Mouse (Mus musculus) hindbrain, embryonic 11.5 days (tissue): Measurements from ENCODE around the gene Qsox2. TPM values are rescaled to one million over a fixed set of nuclear protein-coding genes. Genes with fewer than 3 reads are reported as not detected.

Experiments used
- ATAC-seq: fragments of 200-750 bp; cut with Nextera tagmentation; 2 replicates; pipeline ENCODE4 v1.8.0; 2017; ENCODE audit warnings: mild to moderate bottlenecking, moderate TSS enrichment, moderate library complexity; ENCODE audit not compliant: low FRiP score
- DNase-seq: peaks from one replicate; pipeline ENCODE4 v3.0.0-alpha.2; 2015; ENCODE audit warnings: low spot score
- H3K27ac ChIP-seq: fragments of 300-500 bp; sonication (generic); 2 replicates; pipeline ENCODE4 v1.5.1; 2014; ENCODE audit warnings: mild to moderate bottlenecking, low read depth, low read length
- H3K27me3 ChIP-seq: fragments of 300-500 bp; sonication (generic); 2 replicates; pipeline ENCODE4 v1.6.1; 2014; ENCODE audit warnings: mild to moderate bottlenecking, low read length, moderate library complexity, mixed read lengths; ENCODE audit not compliant: control insufficient read depth, insufficient read depth
- H3K36me3 ChIP-seq: fragments of 300-500 bp; sonication (generic); 2 replicates; pipeline ENCODE4 v1.6.1; 2014; ENCODE audit warnings: mild to moderate bottlenecking, low read length, moderate library complexity, mixed read lengths; ENCODE audit not compliant: control insufficient read depth, insufficient read depth
- H3K4me1 ChIP-seq: fragments of 300-500 bp; sonication (generic); replicated peaks from 2 replicates; pipeline ENCODE4 v1.6.1; 2014; ENCODE audit warnings: low read length, mixed read lengths; ENCODE audit not compliant: control insufficient read depth, insufficient read depth
- H3K4me2 ChIP-seq: fragments of 300-500 bp; sonication (generic); replicated peaks from 2 replicates; pipeline ENCODE4 v1.6.1; 2014; ENCODE audit warnings: mild to moderate bottlenecking, low read depth, low read length
- H3K4me3 ChIP-seq: fragments of 300-500 bp; sonication (generic); 2 replicates; pipeline ENCODE4 v1.5.1; 2014; ENCODE audit warnings: low read depth, low read length
- H3K9ac ChIP-seq: fragments of 300-500 bp; sonication (generic); 2 replicates; pipeline ENCODE4 v1.6.1; 2014; ENCODE audit warnings: low read depth, low read length
- H3K9me3 ChIP-seq: fragments of 300-500 bp; sonication (generic); 2 replicates; pipeline ENCODE4 v1.6.1; 2016; ENCODE audit warnings: low read length; ENCODE audit not compliant: control insufficient read depth
- WGBS: fragments of 180-500 bp; shearing (Covaris S2); extraction: QIAGEN DNeasy Blood & Tissue Kit; methylation state at CpG from one replicate; pipeline ENCODE4 v1.1.7; 2014; 5-methylcytosine and 5-hydroxymethylcytosine counted together
- polyA plus RNA-seq: library from polyadenylated mRNA; unstranded; fragments of >200 nt; fragmentation: Nextera tagmentation; extraction: Ambion mirVana; gene quantifications from 2 replicates; pipeline ENCODE4 v1.2.1, GENCODE M21; 2014

The Qsox2 gene
- polyA plus RNA-seq, 1 experiment from 2014 or later: 15.8 TPM

GRCm38 (mm10) chr2:26194552-26195339 lies 42.6 kb downstream of the Qsox2 start:
- Histone ChIP-seq H3K27ac (no peak overlapping the region), H3K36me3 (no peaks in the 10 kb centered on the region), H3K9ac (no peak overlapping the region), H3K9me3 (no peaks in the 10 kb centered on the region), H3K4me2 (no peak overlapping the region), H3K4me3 (no peak overlapping the region), H3K4me1 (0 out of 2 replicates have a peak, but pooled peaks cover 5% of the 10 kb centered on the region), H3K27me3 (peaks cover 45% of the 10 kb centered on the region)
- WGBS: 36% methylated on average over 7 of the region's 7 CpGs
- DNase-seq: no peak
- ATAC-seq: no peak

DNA sequence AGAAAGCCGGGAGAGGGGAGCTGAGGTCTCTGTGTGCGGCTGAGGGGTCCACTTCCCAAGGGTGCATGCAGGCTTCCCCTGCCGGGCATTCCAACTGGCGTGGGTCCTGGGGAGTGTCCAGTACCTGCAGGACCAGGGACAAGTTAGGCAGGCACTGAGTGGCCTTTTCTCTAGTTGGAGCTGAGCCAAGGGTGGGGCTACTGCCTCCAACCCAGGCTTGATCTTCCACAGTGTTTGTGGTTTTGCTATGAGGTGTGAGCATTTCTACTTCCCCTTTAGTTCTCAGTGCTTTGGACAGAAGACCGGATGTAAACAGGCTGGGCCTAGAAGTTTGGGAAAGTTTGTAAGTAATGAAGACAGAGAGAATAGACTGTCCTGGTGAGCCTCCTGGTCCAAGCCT lies 48.8 kb downstream of the Qsox2 start:
- WGBS: 84% methylated on average over 5 of the region's 5 CpGs
- H3K9me3 ChIP-seq: no peaks in the 10 kb centered on the region

DNA sequence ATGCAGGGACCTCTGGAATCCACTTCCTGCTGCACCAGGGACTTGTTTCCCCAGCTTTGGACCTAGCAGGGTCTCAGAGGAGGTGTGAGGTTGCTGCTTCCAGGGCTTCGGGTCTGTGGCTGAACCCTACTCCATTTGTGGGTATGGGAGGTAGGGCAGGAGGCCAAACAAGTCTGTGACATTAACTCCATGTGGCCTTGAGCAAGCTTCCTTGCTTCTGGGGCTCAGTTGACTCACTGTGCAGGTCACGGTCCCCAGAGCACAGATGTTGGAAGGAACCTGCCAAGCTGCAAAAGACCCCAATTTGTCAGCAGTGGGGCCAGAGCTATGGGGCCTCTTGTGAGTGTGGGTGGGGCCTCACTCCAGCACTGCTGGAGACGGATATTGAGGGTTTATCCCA lies 53.0 kb downstream of the Qsox2 start:
- DNase-seq: no peak
- no peak overlapping the region for H3K9ac ChIP-seq
- H3K4me2 ChIP-seq: no peak overlapping the region
- H3K9me3 ChIP-seq: no peaks in the 10 kb centered on the region
- no peak for ATAC-seq
- 0 out of 2 replicates have a peak, but pooled peaks cover 3% of the 10 kb centered on the region for H3K27me3 ChIP-seq
- H3K4me1 ChIP-seq: no peaks in the 10 kb centered on the region
- WGBS: 55% methylated on average over 3 of the region's 3 CpGs
- H3K4me3 ChIP-seq: no peak overlapping the region
- no peaks in the 10 kb centered on the region for H3K36me3 ChIP-seq
- no peak overlapping the region for H3K27ac ChIP-seq

More for the DNA sequence above, 48.8 kb downstream of the Qsox2 start:
- no peak overlapping the region for H3K4me3 ChIP-seq
- H3K4me2 ChIP-seq: no peak overlapping the region
- H3K27ac ChIP-seq: no peak overlapping the region
- no peaks in the 10 kb centered on the region for H3K36me3 ChIP-seq
- ATAC-seq (no peak), DNase-seq (no peak)
- no peak overlapping the region for H3K9ac ChIP-seq
- no peaks in the 10 kb centered on the region for H3K4me1 ChIP-seq
- 0 out of 2 replicates have a peak, but pooled peaks cover 3% of the 10 kb centered on the region for H3K27me3 ChIP-seq

DNA sequence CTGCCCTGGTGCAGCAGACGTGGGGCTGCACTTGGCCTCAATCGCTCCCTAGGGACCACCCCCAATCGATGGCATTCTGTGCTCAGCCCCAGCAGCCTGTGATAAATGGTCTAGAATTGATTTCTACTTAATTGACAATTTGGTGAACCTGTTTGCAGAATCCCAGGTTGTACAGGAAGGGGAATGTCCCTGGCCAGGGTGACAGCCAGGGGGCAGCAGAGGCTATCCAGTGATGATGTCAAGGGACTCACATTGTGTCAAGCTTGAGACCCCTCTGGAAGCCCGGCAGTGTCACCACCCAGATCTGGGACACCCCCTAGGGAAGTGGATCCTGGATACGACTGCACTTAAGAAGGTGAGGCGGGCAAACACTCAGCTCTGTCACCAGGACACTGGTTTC lies 54.7 kb downstream of the Qsox2 start:
- H3K27me3 ChIP-seq: 0 out of 2 replicates have a peak, but pooled peaks cover 3% of the 10 kb centered on the region
- no peak overlapping the region for H3K9ac ChIP-seq
- DNase-seq: peak; percentile 77
- H3K27ac ChIP-seq: no peak overlapping the region
- no peaks in the 10 kb centered on the region for H3K9me3 ChIP-seq
- H3K4me3 ChIP-seq: no peak overlapping the region
- ATAC-seq: peak; percentile 43
- no peaks in the 10 kb centered on the region for H3K4me1 ChIP-seq
- WGBS: 15% methylated on average over 6 of the region's 6 CpGs
- no peak overlapping the region for H3K4me2 ChIP-seq
- H3K36me3 ChIP-seq: no peaks in the 10 kb centered on the region

DNA sequence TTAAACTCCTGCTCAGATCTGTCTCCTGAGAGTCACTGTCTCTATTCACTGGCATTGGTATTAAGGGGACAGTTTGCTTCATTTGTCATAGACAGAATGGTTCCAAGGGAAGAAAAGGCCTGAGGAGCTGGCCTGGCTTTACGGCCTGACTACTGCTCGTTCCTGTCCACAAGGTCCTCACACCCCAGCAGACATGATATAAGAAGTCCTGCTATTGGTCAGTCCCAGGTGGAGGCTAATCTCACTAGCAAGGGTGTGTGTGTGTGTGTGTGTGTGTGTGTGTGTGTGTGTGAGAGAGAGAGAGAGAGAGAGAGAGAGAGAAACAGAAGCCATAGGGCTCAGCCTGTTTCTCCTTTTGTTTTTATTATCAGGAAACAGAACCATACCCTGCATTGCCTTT lies 60.1 kb downstream of the Qsox2 start:
- Histone ChIP-seq H3K4me2 (no peak overlapping the region), H3K4me3 (no peak overlapping the region), H3K36me3 (no peaks in the 10 kb centered on the region), H3K4me1 (no peaks in the 10 kb centered on the region), H3K27ac (no peak overlapping the region), H3K9ac (no peak overlapping the region), H3K9me3 (no peaks in the 10 kb centered on the region), H3K27me3 (no peaks in the 10 kb centered on the region)
- 58% methylated on average over 2 of the region's 2 CpGs for WGBS
- DNase-seq (no peak), ATAC-seq (no peak)

- Histone ChIP-seq H3K36me3 (no peaks in the 10 kb centered on the region), H3K4me3 (no peak overlapping the region), H3K27me3 (no peaks in the 10 kb centered on the region; the same call in 1 of the 2 replicates), H3K9me3 (no peaks in the 10 kb centered on the region), H3K9ac (no peak overlapping the region), H3K27ac (no peak overlapping the region), H3K4me1 (no peaks in the 10 kb centered on the region), H3K4me2 (no peak overlapping the region)
- DNase-seq: no peak
- WGBS: 53% methylated on average over 5 of the region's 5 CpGs
- no peak for ATAC-seq
Measured at GRCm38 (mm10) chr2:26176731-26177130, 60.6 kb downstream of the Qsox2 start.

DNA sequence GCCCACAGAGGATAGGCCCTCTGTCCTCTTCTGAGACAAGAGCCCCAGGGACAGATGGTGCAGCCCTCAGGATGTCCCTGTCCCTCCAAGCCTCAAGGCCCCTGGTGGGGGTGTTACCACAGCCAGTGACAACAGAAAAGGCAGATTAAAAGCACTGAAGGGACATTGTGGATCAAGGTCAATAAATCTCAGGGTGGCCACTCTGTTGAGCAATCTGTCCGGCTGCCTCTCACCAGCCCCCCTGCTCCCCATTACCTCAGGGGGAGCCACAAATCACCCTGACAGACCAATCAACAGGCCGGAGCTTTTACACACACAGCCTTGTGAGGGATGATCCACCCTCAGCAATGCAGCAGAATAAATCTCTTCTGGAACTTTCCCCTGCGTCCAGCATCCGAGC lies 62.1 kb downstream of the Qsox2 start:
- ATAC-seq (no peak), DNase-seq (no peak)
- WGBS: 33% methylated on average over 4 of the region's 4 CpGs
- Histone ChIP-seq H3K36me3 (no peaks in the 10 kb centered on the region), H3K27ac (no peak overlapping the region), H3K4me1 (no peaks in the 10 kb centered on the region), H3K4me2 (no peak overlapping the region), H3K4me3 (no peak overlapping the region), H3K27me3 (no peaks in the 10 kb centered on the region; the same call in 1 of the 2 replicates), H3K9ac (no peak overlapping the region), H3K9me3 (no peaks in the 10 kb centered on the region)

DNA sequence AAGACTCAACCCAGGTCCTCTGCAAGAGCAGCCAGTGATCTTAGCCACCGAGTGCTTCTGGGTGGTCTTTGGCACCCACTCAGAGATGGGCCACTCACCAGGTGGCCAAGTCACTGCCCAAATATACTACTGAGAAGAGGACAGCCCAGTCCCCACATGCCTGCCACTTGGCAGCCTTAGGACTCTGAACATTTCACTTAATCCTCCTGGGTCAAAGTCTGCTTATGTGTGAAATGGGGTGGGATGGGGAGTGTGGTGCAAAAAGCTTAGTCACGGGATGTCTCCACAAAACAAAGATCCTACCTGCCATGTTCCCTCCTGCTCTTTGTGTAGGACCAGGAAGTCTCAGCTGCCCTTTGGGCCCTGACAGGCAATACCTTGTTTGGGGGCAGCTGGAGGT lies 65.2 kb downstream of the Qsox2 start:
- DNase-seq: no peak
- Histone ChIP-seq H3K9ac (no peak overlapping the region), H3K9me3 (no peaks in the 10 kb centered on the region), H3K4me3 (no peak overlapping the region), H3K27ac (no peak overlapping the region), H3K36me3 (no peaks in the 10 kb centered on the region), H3K4me1 (no peaks in the 10 kb centered on the region; the same call in 1 of the 2 replicates), H3K27me3 (no peaks in the 10 kb centered on the region; the same call in 1 of the 2 replicates), H3K4me2 (no peak overlapping the region)
- WGBS: 86% methylated on average over 2 of the region's 2 CpGs
- ATAC-seq: no peak

DNA sequence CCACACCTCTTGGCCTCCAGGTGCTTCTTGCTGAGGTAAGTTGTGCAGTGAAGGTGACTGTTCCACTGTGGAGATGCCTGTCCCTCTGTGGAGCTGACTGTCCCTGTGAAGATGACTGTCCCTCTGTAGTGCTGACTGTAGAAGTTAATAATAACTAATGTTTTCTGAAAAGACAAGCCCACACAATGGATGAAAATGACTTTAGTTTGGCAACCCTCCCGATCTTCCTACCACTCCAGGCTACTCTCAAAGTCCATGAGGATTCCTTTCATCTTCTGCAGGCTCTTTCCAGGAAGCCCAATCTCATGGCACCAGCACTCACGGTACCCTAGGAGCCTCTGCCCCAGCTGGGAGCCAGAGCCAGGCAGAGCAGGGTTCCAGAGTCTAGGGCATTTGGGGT lies 66.9 kb downstream of the Qsox2 start:
- no peaks in the 10 kb centered on the region; the same call in 1 of the 2 replicates for H3K27me3 ChIP-seq
- no peaks in the 10 kb centered on the region for H3K36me3 ChIP-seq
- H3K27ac ChIP-seq: no peak overlapping the region
- WGBS: 52% methylated on average over 2 of the region's 2 CpGs
- H3K9ac ChIP-seq: no peak overlapping the region
- no peak overlapping the region for H3K4me3 ChIP-seq
- no peak overlapping the region for H3K4me2 ChIP-seq
- ATAC-seq: no peak
- H3K4me1 ChIP-seq: no peaks in the 10 kb centered on the region; the same call in 1 of the 2 replicates
- no peaks in the 10 kb centered on the region for H3K9me3 ChIP-seq
- DNase-seq: no peak
